ENCODE assay signal across 28 mouse cellular contexts in the genomic region with DNA sequence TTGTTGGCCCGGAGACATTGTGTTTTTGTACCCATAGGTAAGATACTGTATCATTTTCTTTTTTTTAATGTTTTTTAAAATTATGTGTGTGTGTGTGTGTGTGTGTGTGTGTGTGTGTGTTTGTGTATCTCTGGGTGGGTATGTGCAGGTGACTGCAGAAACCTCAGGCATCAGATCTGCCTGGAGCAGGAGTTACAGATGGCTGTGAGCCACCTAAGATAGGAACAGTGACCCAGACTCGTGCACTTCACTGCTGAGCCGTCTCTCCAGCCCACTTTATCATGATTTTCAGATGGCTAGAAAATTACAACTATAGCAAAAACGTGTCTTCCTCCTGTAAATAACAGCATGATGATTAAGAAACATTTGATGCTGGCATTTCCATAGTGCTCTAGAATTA. TPM values are rescaled to one million over a fixed set of nuclear protein-coding genes. Genes with fewer than 3 reads are reported as not detected.
"Had no signal": no experiment of that assay in that cellular context is flagged by ENCODE, and none has a peak within 500 bp of the region (broad histone marks: within the 10 kb centered on the region; RNA-seq: fewer than 3 reads in every experiment).

No protein-coding gene starts in this region.

- DNase-seq: lung, adult 2 months; lung, postnatal 14 days; lung, postnatal 36 days; retina, postnatal 1 day; right cerebral cortex, adult 18-20 months; right cerebral cortex, postnatal 25 days; right cerebral cortex, postnatal 4 days; spleen, adult 18-20 months; thymus, adult 18-20 months; thymus, postnatal 14 days; thymus, postnatal 36 days had no signal

- H3K36me3 ChIP-seq: limb, embryonic 15.5 days; liver, embryonic 15.5 days; lung, embryonic 15.5 days; midbrain, embryonic 13.5 days; midbrain, embryonic 15.5 days; neural tube, embryonic 13.5 days; neural tube, embryonic 15.5 days had no signal

- H3K27ac ChIP-seq: limb, embryonic 15.5 days; liver, embryonic 15.5 days; macrophage; midbrain, embryonic 13.5 days; midbrain, embryonic 15.5 days; neural tube, embryonic 13.5 days; neural tube, embryonic 15.5 days had no signal

- H3K4me2 ChIP-seq: limb, embryonic 15.5 days; liver, embryonic 15.5 days; lung, embryonic 15.5 days; midbrain, embryonic 11.5 days; midbrain, embryonic 13.5 days; midbrain, embryonic 15.5 days; neural tube, embryonic 13.5 days; neural tube, embryonic 15.5 days had no signal

- H3K9ac ChIP-seq: limb, embryonic 15.5 days; liver, embryonic 15.5 days; lung, embryonic 15.5 days; midbrain, embryonic 13.5 days; midbrain, embryonic 15.5 days; neural tube, embryonic 13.5 days; neural tube, embryonic 15.5 days had no signal

- H3K4me3 ChIP-seq: limb, embryonic 15.5 days; liver, embryonic 15.5 days; lung, embryonic 15.5 days; midbrain, embryonic 13.5 days; midbrain, embryonic 15.5 days; neural tube, embryonic 13.5 days; neural tube, embryonic 15.5 days had no signal

- H3K27me3 ChIP-seq: limb, embryonic 15.5 days; liver, embryonic 15.5 days; lung, embryonic 15.5 days; midbrain, embryonic 13.5 days; midbrain, embryonic 15.5 days; neural tube, embryonic 13.5 days; neural tube, embryonic 15.5 days had no signal

- ATAC-seq: midbrain, embryonic 13.5 days; midbrain, embryonic 15.5 days had no signal

- H3K9me3 ChIP-seq: limb, embryonic 15.5 days; liver, embryonic 15.5 days; lung, embryonic 15.5 days; midbrain, embryonic 13.5 days; midbrain, embryonic 15.5 days; neural tube, embryonic 13.5 days; neural tube, embryonic 15.5 days had no signal

RNA-seq across cellular contexts. Expression of a gene that starts 5.2 kb away (rescaled TPM):
- total RNA-seq: monocyte, adult 5-6 weeks had no signal

RNA-seq across cellular contexts. Expression of a gene that starts 22.7 kb away (rescaled TPM):
- total RNA-seq: megakaryocyte, adult 5-6 weeks; midbrain, postnatal 0 days; monocyte, adult 5-6 weeks had no signal
- polyA plus RNA-seq: lung, adult 2 months; lung, embryonic 15.5 days; lung, postnatal 0 days; macrophage; midbrain, embryonic 13.5 days; midbrain, embryonic 15.5 days; midbrain, postnatal 0 days; neural tube, embryonic 11.5 days; neural tube, embryonic 13.5 days; small intestine, adult 2 months; stomach, embryonic 14.5 days; stomach, embryonic 16.5 days had no signal
